Mouse (Mus musculus): ENCODE results near the gene Atrn. TPM values are rescaled to one million over a fixed set of nuclear protein-coding genes. Genes with fewer than 3 reads are reported as not detected.
A peak's percentile ranks its signal among the peaks of the same experiment; 100 is the strongest.

The Atrn gene
- polyA plus RNA-seq, 1 experiment from 2014 or later, result 9.2 TPM

GRCm38 (mm10) chr2:131040854-131041825 is 134.8 kb downstream of the Atrn start:
- Histone ChIP-seq H3K4me2 (replicated peaks) (peak overlapping the region; percentile 97), H3K27me3 (peaks cover 24% of the 10 kb centered on the region), H3K4me3 (replicated peaks) (peak overlapping the region; percentile 62), H3K9me3 (replicated peaks) (no peaks in the 10 kb centered on the region), H3K36me3 (no peaks in the 10 kb centered on the region), H3K4me1 (peaks cover 31% of the 10 kb centered on the region), H3K27ac (replicated peaks) (peak overlapping the region; percentile 22; the same call in 1 of the 2 replicates), H3K9ac (peak overlapping the region; percentile 58)
- WGBS, result 1% methylated on average over 104 of the region's 115 CpGs
- ATAC-seq (ENCODE audit: insufficient number of reproducible peaks, low FRiP score, low TSS enrichment, low read depth), result peak; percentile 67

GRCm38 (mm10) chr2:131042988-131043387 is 136.7 kb downstream of the Atrn start, which contains the start of gene Gfra4:
TSS of gene Gfra4 (minus strand) at chr2:131043088.
- 62% methylated on average over 2 of the region's 2 CpGs for WGBS
- Histone ChIP-seq H3K4me1 (peaks cover 26% of the 10 kb centered on the region), H3K27ac (replicated peaks) (no peak within 1 kb of the TSS), H3K27me3 (peaks cover 24% of the 10 kb centered on the region), H3K4me3 (replicated peaks) (peak within 1 kb of the TSS; percentile 62), H3K9me3 (replicated peaks) (no peaks in the 10 kb centered on the region), H3K36me3 (no peaks in the 10 kb centered on the region), H3K9ac (no peak within 1 kb of the TSS), H3K4me2 (replicated peaks) (peak within 1 kb of the TSS; percentile 97; the same call in 1 of the 2 replicates)
- ATAC-seq (ENCODE audit: insufficient number of reproducible peaks, low FRiP score, low TSS enrichment, low read depth), result no peak

- WGBS, result 5% methylated on average over 7 of the region's 7 CpGs
- Histone ChIP-seq H3K4me2 (replicated peaks) (peak overlapping the region; percentile 20), H3K36me3 (no peaks in the 10 kb centered on the region), H3K9ac (no peak overlapping the region), H3K9me3 (replicated peaks) (no peaks in the 10 kb centered on the region), H3K4me1 (peaks cover 26% of the 10 kb centered on the region), H3K27ac (replicated peaks) (peak overlapping the region; percentile 44; the same call in 1 of the 2 replicates), H3K4me3 (replicated peaks) (no peak overlapping the region), H3K27me3 (peaks cover 24% of the 10 kb centered on the region)
- ATAC-seq (ENCODE audit: insufficient number of reproducible peaks, low FRiP score, low TSS enrichment, low read depth), result no peak
Measured at GRCm38 (mm10) chr2:131044354-131044852, 138.1 kb downstream of the Atrn start.

- Histone ChIP-seq H3K27me3 (peaks cover 17% of the 10 kb centered on the region), H3K36me3 (no peaks in the 10 kb centered on the region), H3K4me1 (peaks cover 22% of the 10 kb centered on the region), H3K4me3 (replicated peaks) (no peak overlapping the region), H3K4me2 (replicated peaks) (peak overlapping the region; percentile 20; the same call in 1 of the 2 replicates), H3K27ac (replicated peaks) (peak overlapping the region; percentile 44; the same call in 1 of the 2 replicates), H3K9me3 (replicated peaks) (no peaks in the 10 kb centered on the region), H3K9ac (no peak overlapping the region)
- ATAC-seq (ENCODE audit: insufficient number of reproducible peaks, low FRiP score, low TSS enrichment, low read depth), result no peak
- WGBS, result 55% methylated on average over 9 of the region's 9 CpGs
Measured at GRCm38 (mm10) chr2:131044989-131045720, 138.9 kb downstream of the Atrn start.

GRCm38 (mm10) chr2:131046025-131046424 is 139.7 kb downstream of the Atrn start:
- H3K9ac ChIP-seq, result no peak overlapping the region
- H3K4me1 ChIP-seq, result peaks cover 13% of the 10 kb centered on the region
- H3K27me3 ChIP-seq, result peaks cover 17% of the 10 kb centered on the region
- H3K4me3 ChIP-seq (replicated peaks), result no peak overlapping the region
- no peaks in the 10 kb centered on the region for H3K36me3 ChIP-seq
- no peak overlapping the region for H3K4me2 ChIP-seq (replicated peaks)
- 86% methylated on average over 2 of the region's 2 CpGs for WGBS
- no peak for ATAC-seq (ENCODE audit: insufficient number of reproducible peaks, low FRiP score, low TSS enrichment, low read depth)
- H3K27ac ChIP-seq (replicated peaks), result no peak overlapping the region
- no peaks in the 10 kb centered on the region for H3K9me3 ChIP-seq (replicated peaks)

GRCm38 (mm10) chr2:131052043-131052442 is 145.7 kb downstream of the Atrn start:
- H3K4me1 ChIP-seq, result peaks cover 33% of the 10 kb centered on the region
- H3K4me2 ChIP-seq (replicated peaks), result no peak overlapping the region
- no peaks in the 10 kb centered on the region for H3K36me3 ChIP-seq
- no peak for ATAC-seq (ENCODE audit: insufficient number of reproducible peaks, low FRiP score, low TSS enrichment, low read depth)
- no peak overlapping the region for H3K4me3 ChIP-seq (replicated peaks)
- no peak overlapping the region for H3K27ac ChIP-seq (replicated peaks)
- no peak overlapping the region for H3K9ac ChIP-seq
- 58% methylated on average over 5 of the region's 5 CpGs for WGBS
- no peaks in the 10 kb centered on the region for H3K9me3 ChIP-seq (replicated peaks)
- H3K27me3 ChIP-seq, result peaks cover 54% of the 10 kb centered on the region

- Histone ChIP-seq H3K27ac (replicated peaks) (no peak overlapping the region), H3K36me3 (0 out of 2 replicates have a peak, but pooled peaks cover 3% of the 10 kb centered on the region), H3K9me3 (replicated peaks) (no peaks in the 10 kb centered on the region), H3K9ac (no peak overlapping the region), H3K4me2 (replicated peaks) (no peak overlapping the region), H3K4me3 (replicated peaks) (no peak overlapping the region), H3K27me3 (peaks cover 54% of the 10 kb centered on the region), H3K4me1 (peaks cover 33% of the 10 kb centered on the region)
- WGBS, result 70% methylated on average over 6 of the region's 6 CpGs
- no peak for ATAC-seq (ENCODE audit: insufficient number of reproducible peaks, low FRiP score, low TSS enrichment, low read depth)
Measured at GRCm38 (mm10) chr2:131052862-131053418, 146.6 kb downstream of the Atrn start.

- peaks cover 54% of the 10 kb centered on the region for H3K27me3 ChIP-seq
- H3K27ac ChIP-seq (replicated peaks), result no peak overlapping the region
- H3K9ac ChIP-seq, result no peak overlapping the region
- H3K36me3 ChIP-seq, result 0 out of 2 replicates have a peak, but pooled peaks cover 7% of the 10 kb centered on the region
- H3K4me2 ChIP-seq (replicated peaks), result peak overlapping the region; percentile 52
- no peak for ATAC-seq (ENCODE audit: insufficient number of reproducible peaks, low FRiP score, low TSS enrichment, low read depth)
- peaks cover 37% of the 10 kb centered on the region for H3K4me1 ChIP-seq
- no peaks in the 10 kb centered on the region for H3K9me3 ChIP-seq (replicated peaks)
- peak overlapping the region; percentile 30 for H3K4me3 ChIP-seq (replicated peaks)
- 5% methylated on average over 45 of the region's 45 CpGs for WGBS
Measured at GRCm38 (mm10) chr2:131053851-131054645, 147.8 kb downstream of the Atrn start.

GRCm38 (mm10) chr2:131054646-131055264 is 148.5 kb downstream of the Atrn start:
- Histone ChIP-seq H3K4me2 (replicated peaks) (peak overlapping the region; percentile 52), H3K27me3 (peaks cover 54% of the 10 kb centered on the region), H3K36me3 (0 out of 2 replicates have a peak, but pooled peaks cover 7% of the 10 kb centered on the region), H3K9ac (no peak overlapping the region), H3K27ac (replicated peaks) (no peak overlapping the region), H3K4me3 (replicated peaks) (peak overlapping the region; percentile 30), H3K4me1 (peaks cover 44% of the 10 kb centered on the region), H3K9me3 (replicated peaks) (no peaks in the 10 kb centered on the region)
- 7% methylated on average over 21 of the region's 21 CpGs for WGBS
- ATAC-seq (ENCODE audit: insufficient number of reproducible peaks, low FRiP score, low TSS enrichment, low read depth), result no peak

- no peak for ATAC-seq (ENCODE audit: insufficient number of reproducible peaks, low FRiP score, low TSS enrichment, low read depth)
- Histone ChIP-seq H3K9ac (no peak overlapping the region), H3K4me1 (peaks cover 52% of the 10 kb centered on the region), H3K27me3 (peaks cover 54% of the 10 kb centered on the region), H3K27ac (replicated peaks) (no peak overlapping the region), H3K4me3 (replicated peaks) (0 out of 2 replicates have a peak overlapping the region, but pooled peaks have one; percentile 2), H3K36me3 (0 out of 2 replicates have a peak, but pooled peaks cover 7% of the 10 kb centered on the region), H3K4me2 (replicated peaks) (peak overlapping the region; percentile 8; the same call in 1 of the 2 replicates), H3K9me3 (replicated peaks) (no peaks in the 10 kb centered on the region)
- 6% methylated on average over 10 of the region's 10 CpGs for WGBS
Measured at GRCm38 (mm10) chr2:131055631-131056030, 149.3 kb downstream of the Atrn start.
